Mouse (Mus musculus) small intestine, adult 2 months (tissue): ENCODE data around the gene Rwdd3.

Source experiments
- CTCF ChIP-seq: fragments of 200-500 bp; IDR thresholded peaks from 2 replicates; pipeline ENCODE4 v1.5.1; 2012; ENCODE audit warnings: low read depth, mild to moderate bottlenecking, control low read depth, inconsistent platforms, low read length, moderate library complexity, mixed read lengths; ENCODE audit not compliant: insufficient replicate concordance, insufficient read length; ENCODE audit errors: extremely low read depth
- POLR2A ChIP-seq: fragments of 200-500 bp; IDR thresholded peaks from 2 replicates; pipeline ENCODE4 v1.6.1; 2012; ENCODE audit warnings: low read depth, mild to moderate bottlenecking, control low read depth, inconsistent platforms, low read length, moderate library complexity

DNA sequence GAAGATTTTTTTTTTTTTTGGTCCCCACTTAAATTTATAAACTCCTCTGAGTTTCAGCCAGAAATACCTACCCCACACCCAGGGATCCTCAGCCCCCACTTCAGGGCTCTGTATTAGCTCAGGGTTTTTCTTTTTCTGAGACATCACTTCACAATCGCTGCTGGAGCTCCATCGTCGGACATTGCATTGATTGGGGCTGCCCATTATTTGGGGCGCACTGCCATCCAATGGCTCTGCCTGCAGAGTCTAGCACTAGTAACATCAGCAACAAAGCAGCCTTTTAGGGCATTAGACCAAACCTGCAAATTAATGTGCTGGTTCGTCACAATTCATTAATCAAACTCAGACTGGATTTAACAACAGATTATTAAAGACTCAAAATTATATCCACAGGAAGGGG, 55.4 kb downstream of the Rwdd3 start:
- TF ChIP-seq CTCF (no peak), POLR2A (no peak)
